Mouse (Mus musculus) forebrain, embryonic 10.5 days (tissue): Measurements from ENCODE around the gene Fam229a. TPM values are rescaled to one million over a fixed set of nuclear protein-coding genes. Genes with fewer than 3 reads are reported as not detected.
A peak's percentile ranks its signal among the peaks of the same experiment; 100 is the strongest.

Experiments used
- DNase-seq: peaks from one replicate; pipeline ENCODE4 v3.0.0-alpha.2; 2017; ENCODE audit warnings: low spot score; ENCODE audit errors: extremely low spot score
- H3K27ac ChIP-seq: fragments of 300-500 bp; sonication (generic); 2 replicates; pipeline ENCODE4 v1.5.1; 2016; ENCODE audit warnings: mild to moderate bottlenecking
- H3K27me3 ChIP-seq: fragments of 300-500 bp; sonication (generic); 2 replicates; pipeline ENCODE4 v1.6.1; 2016; ENCODE audit warnings: mild to moderate bottlenecking; ENCODE audit not compliant: poor library complexity, severe bottlenecking
- H3K36me3 ChIP-seq: fragments of 300-500 bp; sonication (generic); replicated peaks from 2 replicates; pipeline ENCODE4 v1.6.1; 2016; ENCODE audit warnings: mild to moderate bottlenecking, moderate library complexity
- H3K4me1 ChIP-seq: fragments of 300-500 bp; sonication (generic); 2 replicates; pipeline ENCODE4 v1.6.1; 2016
- H3K4me3 ChIP-seq: fragments of 300-500 bp; sonication (generic); 2 replicates; pipeline ENCODE4 v1.5.1; 2016; ENCODE audit warnings: mild to moderate bottlenecking, moderate library complexity
- H3K9me3 ChIP-seq: fragments of 300-500 bp; sonication (generic); 2 replicates; pipeline ENCODE4 v1.6.1; 2016; ENCODE audit warnings: mild to moderate bottlenecking, moderate library complexity
- WGBS: fragments of 180-500 bp; shearing (Covaris S2); methylation state at CpG from one replicate; pipeline ENCODE4 v1.1.7; 2016; 5-methylcytosine and 5-hydroxymethylcytosine counted together
- polyA plus RNA-seq: library from polyadenylated mRNA; unstranded; fragments of >200 nt; fragmentation: Nextera tagmentation; extraction: Ambion mirVana; gene quantifications from 2 replicates; pipeline ENCODE4 v1.2.1, GENCODE M21; 2016

Gene Fam229a
- polyA plus RNA-seq, 1 experiment from 2014 or later: not detected

GRCm38 (mm10) chr4:129461183-129461960 is 29.6 kb upstream of the Fam229a start, which contains the start of gene Bsdc1:
TSS of gene Bsdc1 (plus strand) at chr4:129461581.
- WGBS: under 1% methylated on average over 46 of the region's 46 CpGs
- peak within 1 kb of the TSS; percentile 77 for H3K4me3 ChIP-seq

DNA sequence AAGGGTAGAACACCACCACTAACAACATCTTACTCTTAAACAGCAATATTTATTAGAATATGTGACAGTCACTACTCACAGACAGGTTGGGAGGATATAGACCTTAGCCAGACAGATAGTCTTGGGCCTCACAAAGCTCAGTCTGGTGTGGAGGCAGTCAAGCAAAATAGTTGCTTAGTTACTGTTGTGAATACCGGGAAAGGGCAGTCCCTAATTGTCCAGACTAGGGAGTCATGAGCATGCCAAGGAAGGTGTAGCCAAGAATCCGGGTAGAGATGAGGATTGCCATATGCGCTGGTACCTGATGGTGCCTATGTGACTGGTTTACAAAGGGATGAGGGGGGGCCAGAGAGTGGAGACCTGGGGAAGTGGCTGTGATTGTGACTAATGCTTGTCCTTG is 28.9 kb upstream of the Fam229a start:
- Histone ChIP-seq H3K9me3 (no peaks in the 10 kb centered on the region), H3K27me3 (no peaks in the 10 kb centered on the region), H3K27ac (peak overlapping the region; percentile 89), H3K36me3 (peaks cover 33% of the 10 kb centered on the region), H3K4me3 (peak overlapping the region; percentile 77), H3K4me1 (peaks cover 17% of the 10 kb centered on the region)
- 52% methylated on average over 3 of the region's 3 CpGs for WGBS
- no peak for DNase-seq

More at GRCm38 (mm10) chr4:129461183-129461960, 29.6 kb upstream of the Fam229a start, which contains the start of gene Bsdc1:
- peak within 1 kb of the TSS; percentile 89 for H3K27ac ChIP-seq
- no peaks in the 10 kb centered on the region for H3K9me3 ChIP-seq
- H3K36me3 ChIP-seq: peaks cover 25% of the 10 kb centered on the region
- H3K4me1 ChIP-seq: peaks cover 17% of the 10 kb centered on the region
- H3K27me3 ChIP-seq: no peaks in the 10 kb centered on the region
- DNase-seq: peak; percentile 100

- Histone ChIP-seq H3K36me3 (peaks cover 45% of the 10 kb centered on the region), H3K9me3 (no peaks in the 10 kb centered on the region), H3K4me3 (no peak overlapping the region), H3K27me3 (no peaks in the 10 kb centered on the region), H3K27ac (no peak overlapping the region), H3K4me1 (peaks cover 17% of the 10 kb centered on the region)
- DNase-seq: no peak
- 89% methylated on average over 24 of the region's 24 CpGs for WGBS
Observed at GRCm38 (mm10) chr4:129463097-129464059, 27.6 kb upstream of the Fam229a start.

DNA sequence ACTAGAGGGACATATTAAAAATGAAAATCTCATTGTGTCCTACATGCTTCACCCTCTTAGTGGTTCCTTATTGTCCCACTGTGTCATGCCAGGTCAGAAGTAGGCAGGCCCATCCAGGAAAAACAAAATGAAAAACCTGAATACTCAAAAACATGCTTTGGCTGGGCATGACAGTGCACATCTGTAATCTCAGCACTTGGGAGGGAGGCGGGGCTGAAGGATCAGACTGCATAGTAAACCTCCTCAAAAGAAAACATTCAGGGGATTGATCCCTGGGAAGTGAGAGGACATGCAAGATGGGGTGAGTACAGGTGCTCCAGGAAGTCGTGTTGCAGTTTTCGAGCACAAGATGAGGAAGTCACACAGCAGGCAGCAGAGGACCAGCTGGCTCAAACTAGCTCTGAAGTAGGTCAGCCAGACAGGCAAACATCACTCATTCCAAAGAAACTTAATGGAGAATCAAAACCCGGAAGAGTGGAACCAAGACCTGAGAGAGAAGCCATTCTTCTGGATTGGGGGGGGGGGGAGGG is 26.6 kb upstream of the Fam229a start:
- H3K27me3 ChIP-seq: no peaks in the 10 kb centered on the region
- DNase-seq: no peak
- peaks cover 55% of the 10 kb centered on the region for H3K36me3 ChIP-seq
- no peak overlapping the region for H3K27ac ChIP-seq
- no peaks in the 10 kb centered on the region for H3K9me3 ChIP-seq
- no peak overlapping the region for H3K4me3 ChIP-seq
- peaks cover 17% of the 10 kb centered on the region for H3K4me1 ChIP-seq
- WGBS: 84% methylated on average over 4 of the region's 4 CpGs

DNA sequence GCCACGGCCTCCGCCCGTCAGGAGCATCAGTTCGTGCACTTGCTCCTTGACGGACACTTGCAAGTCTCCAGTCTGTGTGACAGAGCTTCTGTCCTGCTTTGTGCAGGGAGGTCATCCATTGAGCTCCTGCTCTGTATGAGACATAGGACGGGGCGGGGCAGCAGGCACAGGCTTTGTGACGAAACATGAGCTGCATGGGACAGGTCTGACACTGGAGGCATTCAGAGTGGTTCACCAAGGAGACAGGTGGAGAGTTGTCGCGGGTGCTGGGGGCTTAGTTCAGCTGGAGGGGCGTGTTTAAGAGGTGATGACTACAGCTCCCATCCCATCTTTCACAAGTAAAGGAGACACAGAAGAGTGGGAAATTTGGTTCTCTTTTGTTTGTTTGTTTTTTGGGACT is 14.9 kb upstream of the Fam229a start:
- no peak overlapping the region for H3K27ac ChIP-seq
- DNase-seq: no peak
- no peaks in the 10 kb centered on the region for H3K9me3 ChIP-seq
- H3K27me3 ChIP-seq: no peaks in the 10 kb centered on the region
- H3K4me1 ChIP-seq: no peaks in the 10 kb centered on the region
- H3K4me3 ChIP-seq: no peak overlapping the region
- WGBS: 89% methylated on average over 11 of the region's 11 CpGs
- H3K36me3 ChIP-seq: peaks cover 91% of the 10 kb centered on the region

GRCm38 (mm10) chr4:129479863-129480262 is 11.1 kb upstream of the Fam229a start:
- H3K4me3 ChIP-seq: no peak overlapping the region
- peaks cover 94% of the 10 kb centered on the region for H3K36me3 ChIP-seq
- DNase-seq: no peak
- H3K27ac ChIP-seq: no peak overlapping the region
- H3K27me3 ChIP-seq: no peaks in the 10 kb centered on the region
- WGBS: 91% methylated on average over 3 of the region's 3 CpGs
- no peaks in the 10 kb centered on the region for H3K9me3 ChIP-seq
- peaks cover 4% of the 10 kb centered on the region; the same call in 1 of the 2 replicates for H3K4me1 ChIP-seq

DNA sequence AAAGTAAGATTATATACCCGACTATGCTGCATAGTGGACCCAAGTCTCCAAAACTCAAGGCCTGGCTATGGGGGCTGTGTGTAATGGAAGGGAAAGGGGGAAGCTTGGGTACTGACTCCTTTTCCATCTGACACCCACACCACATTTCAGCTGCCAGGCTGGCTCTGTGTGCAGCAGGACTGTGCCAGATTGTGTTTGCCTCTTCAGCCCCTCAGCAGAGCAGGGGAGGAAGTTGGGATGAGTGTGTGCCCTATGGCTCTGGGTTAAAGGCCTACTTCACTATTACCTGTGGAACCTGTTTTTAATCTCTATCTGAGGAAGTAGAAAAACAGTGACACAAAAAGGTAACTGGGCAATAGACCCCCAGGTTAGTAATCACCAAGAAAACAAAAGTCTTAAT is 9.9 kb upstream of the Fam229a start:
- Histone ChIP-seq H3K9me3 (no peaks in the 10 kb centered on the region), H3K4me3 (no peak overlapping the region), H3K36me3 (peaks cover 95% of the 10 kb centered on the region), H3K4me1 (peaks cover 4% of the 10 kb centered on the region; the same call in 1 of the 2 replicates), H3K27ac (no peak overlapping the region), H3K27me3 (no peaks in the 10 kb centered on the region)
- DNase-seq: no peak
- 90% methylated on average over 1 of the region's 1 CpGs for WGBS

DNA sequence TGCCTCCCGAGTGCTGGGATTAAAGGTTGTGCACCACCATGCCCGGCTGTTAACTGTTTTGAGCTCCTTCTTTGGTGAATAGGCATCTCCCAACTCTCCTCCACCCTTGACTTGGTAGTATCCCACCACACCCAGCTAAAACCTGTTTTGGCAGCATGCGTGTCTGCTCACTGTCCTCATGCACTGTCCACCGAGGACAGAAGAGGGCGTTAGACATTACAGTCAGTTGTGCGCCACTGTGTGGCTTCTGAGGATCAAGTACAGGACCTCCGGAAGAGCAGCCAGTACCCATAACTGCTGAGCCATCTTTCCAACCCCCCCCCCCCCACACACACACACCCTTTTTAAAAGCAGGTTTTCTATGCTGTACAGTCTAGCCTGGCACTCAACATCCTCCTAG is 3.7 kb downstream of the Fam229a start:
- 74% methylated on average over 7 of the region's 7 CpGs for WGBS
- DNase-seq: no peak
- Histone ChIP-seq H3K27ac (no peak overlapping the region), H3K4me1 (peaks cover 43% of the 10 kb centered on the region), H3K36me3 (no peaks in the 10 kb centered on the region), H3K9me3 (no peaks in the 10 kb centered on the region), H3K4me3 (no peak overlapping the region), H3K27me3 (peaks cover 35% of the 10 kb centered on the region)

- Histone ChIP-seq H3K36me3 (no peaks in the 10 kb centered on the region), H3K4me1 (peaks cover 50% of the 10 kb centered on the region), H3K4me3 (no peak overlapping the region), H3K27me3 (peaks cover 22% of the 10 kb centered on the region), H3K27ac (peak overlapping the region; percentile 44; the same call in 1 of the 2 replicates), H3K9me3 (no peaks in the 10 kb centered on the region)
- 42% methylated on average over 16 of the region's 16 CpGs for WGBS
- no peak for DNase-seq
Observed at GRCm38 (mm10) chr4:129495672-129496562, 4.9 kb downstream of the Fam229a start.

DNA sequence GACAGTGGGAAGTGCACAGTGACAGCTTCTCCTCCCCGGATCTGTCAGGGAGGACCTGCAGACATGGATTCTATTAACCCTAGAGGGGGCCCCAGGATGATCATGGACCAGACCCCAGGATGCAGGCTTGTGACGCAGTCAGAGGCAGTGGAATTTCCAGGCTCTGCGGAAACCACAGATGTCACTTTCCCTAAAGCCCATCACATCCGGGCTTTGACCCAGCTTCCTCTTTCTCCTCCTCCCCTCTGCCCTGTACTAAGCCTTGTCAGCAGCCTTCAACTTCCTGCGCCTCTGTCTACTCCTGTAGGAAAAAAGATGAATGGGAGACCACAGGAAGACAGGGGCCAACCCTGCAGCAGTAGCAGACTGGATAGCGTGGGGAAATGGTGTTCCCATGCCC is 5.6 kb downstream of the Fam229a start:
- no peak overlapping the region for H3K4me3 ChIP-seq
- peaks cover 50% of the 10 kb centered on the region for H3K4me1 ChIP-seq
- H3K9me3 ChIP-seq: no peaks in the 10 kb centered on the region
- 58% methylated on average over 6 of the region's 6 CpGs for WGBS
- peak overlapping the region; percentile 41; the same call in 1 of the 2 replicates for H3K27ac ChIP-seq
- H3K36me3 ChIP-seq: no peaks in the 10 kb centered on the region
- DNase-seq: no peak
- H3K27me3 ChIP-seq: peaks cover 15% of the 10 kb centered on the region

GRCm38 (mm10) chr4:129498941-129499340 is 8.0 kb downstream of the Fam229a start:
- Histone ChIP-seq H3K27ac (peak overlapping the region; percentile 69; the same call in 1 of the 2 replicates), H3K4me1 (peaks cover 56% of the 10 kb centered on the region), H3K27me3 (no peaks in the 10 kb centered on the region; the same call in 1 of the 2 replicates), H3K9me3 (no peaks in the 10 kb centered on the region), H3K4me3 (no peak overlapping the region), H3K36me3 (no peaks in the 10 kb centered on the region)
- 75% methylated on average over 3 of the region's 3 CpGs for WGBS
- no peak for DNase-seq

DNA sequence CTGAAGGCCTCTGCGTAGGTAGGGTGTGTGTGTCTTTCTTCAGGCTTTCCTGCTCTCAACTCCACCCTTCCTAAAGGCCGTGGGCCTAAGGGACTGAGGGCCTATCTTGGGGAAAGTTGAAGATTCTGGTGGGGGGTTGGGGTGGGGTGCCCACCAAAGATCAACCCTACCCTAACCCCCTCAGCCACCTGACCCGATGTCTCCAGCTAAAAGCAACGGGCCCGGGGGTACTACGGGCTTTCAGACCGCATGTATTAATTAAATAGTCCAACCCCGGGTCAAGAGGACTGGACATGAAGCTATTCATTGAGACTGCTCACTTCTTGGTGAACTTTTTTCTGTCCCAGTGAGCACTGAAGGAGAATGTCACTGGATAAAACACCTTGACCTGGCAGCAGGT is 9.0 kb downstream of the Fam229a start:
- no peak for DNase-seq
- H3K4me1 ChIP-seq: peaks cover 60% of the 10 kb centered on the region
- H3K9me3 ChIP-seq: no peaks in the 10 kb centered on the region
- H3K27ac ChIP-seq: peak overlapping the region; percentile 86
- peak overlapping the region; percentile 59 for H3K4me3 ChIP-seq
- no peaks in the 10 kb centered on the region for H3K36me3 ChIP-seq
- WGBS: 74% methylated on average over 8 of the region's 8 CpGs
- H3K27me3 ChIP-seq: no peaks in the 10 kb centered on the region; the same call in 1 of the 2 replicates
